Mouse (Mus musculus): ENCODE data around the gene Gsx1. TPM values are rescaled to one million over a fixed set of nuclear protein-coding genes. Genes with fewer than 3 reads are reported as not detected.

Gene Gsx1
- total RNA-seq, 1 experiment: not detected

DNA sequence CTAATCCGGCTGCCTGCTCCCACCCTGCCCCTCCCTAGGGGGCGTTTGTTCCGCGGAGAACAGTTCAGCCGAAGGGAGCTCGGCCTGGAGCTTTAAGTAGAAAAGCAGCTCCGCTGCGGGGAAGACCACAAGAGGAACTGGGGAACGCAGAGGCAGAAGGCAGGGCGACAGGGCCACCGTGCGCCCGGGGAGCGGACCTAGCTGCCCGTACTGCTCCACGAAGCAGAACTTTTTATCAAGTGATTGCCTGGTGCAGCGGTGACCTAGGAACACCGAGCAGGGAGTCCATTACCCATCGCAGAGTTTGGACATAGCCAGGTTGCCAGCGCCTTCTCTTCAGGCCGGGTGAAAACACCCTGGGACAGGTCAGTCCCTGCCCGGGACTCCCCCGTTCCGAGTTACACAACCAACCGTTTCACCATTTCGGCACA is 2.5 kb upstream of the Gsx1 start:
- Histone ChIP-seq H3K9me3 (ENCODE audit: control insufficient read depth, insufficient read depth, low read depth, low read length) (no peaks in the 10 kb centered on the region), H3K4me1 (ENCODE audit: control insufficient read depth in 2 of 2, insufficient read depth in 2 of 2, low read length in 2 of 2, poor library complexity in 1 of 2) (peaks cover 0 to 20% of the 10 kb centered on the region in 2 experiments; a peak in 1 of 4 replicates), H3K27ac (ENCODE audit: insufficient read depth, low read depth, low read length, poor library complexity, severe bottlenecking) (no peak overlapping the region), H3K9ac (ENCODE audit: insufficient read depth, low read depth, low read length, poor library complexity, severe bottlenecking) (peak overlapping the region; percentile 54; the same call in 1 of the 2 replicates), H3K4me3 (ENCODE audit: insufficient read depth in 1 of 2, low read depth in 1 of 2, low read length in 2 of 2, poor library complexity in 1 of 2, severe bottlenecking in 1 of 2) (peak overlapping the region; percentile 40 to 49; a peak in 3 of 4 replicates), H3K36me3 (ENCODE audit: control insufficient read depth, insufficient read depth, low read length, poor library complexity, severe bottlenecking) (no peaks in the 10 kb centered on the region)
- no peak for DNase-seq (ENCODE audit: low read depth, low spot score)
- TF ChIP-seq ZC3H11A (IDR thresholded peaks at IDR 0.05; ENCODE audit: borderline replicate concordance, low read depth, low read length) (no peak), ZNF384 (IDR thresholded peaks at IDR 0.05; ENCODE audit: low read depth, low read length) (no peak), CHD2 (IDR thresholded peaks at IDR 0.05; ENCODE audit: low read depth, low read length) (no peak), HCFC1 (IDR thresholded peaks at IDR 0.05; ENCODE audit: borderline replicate concordance, insufficient read depth, low read length) (no peak), MAFK (IDR thresholded peaks at IDR 0.05; ENCODE audit: insufficient read depth, low read depth, low read length) (no peak)
- in situ Hi-C loops (cut with MboI; ENCODE audit: low sequenced_read_pairs in 2 of 2, unreplicated experiment in 2 of 2): loop anchor here in 1 of 2 experiments (10.0 kb wide), 1 partner anchor 89 kb away; no protein-coding TSS in a partner anchor

DNA sequence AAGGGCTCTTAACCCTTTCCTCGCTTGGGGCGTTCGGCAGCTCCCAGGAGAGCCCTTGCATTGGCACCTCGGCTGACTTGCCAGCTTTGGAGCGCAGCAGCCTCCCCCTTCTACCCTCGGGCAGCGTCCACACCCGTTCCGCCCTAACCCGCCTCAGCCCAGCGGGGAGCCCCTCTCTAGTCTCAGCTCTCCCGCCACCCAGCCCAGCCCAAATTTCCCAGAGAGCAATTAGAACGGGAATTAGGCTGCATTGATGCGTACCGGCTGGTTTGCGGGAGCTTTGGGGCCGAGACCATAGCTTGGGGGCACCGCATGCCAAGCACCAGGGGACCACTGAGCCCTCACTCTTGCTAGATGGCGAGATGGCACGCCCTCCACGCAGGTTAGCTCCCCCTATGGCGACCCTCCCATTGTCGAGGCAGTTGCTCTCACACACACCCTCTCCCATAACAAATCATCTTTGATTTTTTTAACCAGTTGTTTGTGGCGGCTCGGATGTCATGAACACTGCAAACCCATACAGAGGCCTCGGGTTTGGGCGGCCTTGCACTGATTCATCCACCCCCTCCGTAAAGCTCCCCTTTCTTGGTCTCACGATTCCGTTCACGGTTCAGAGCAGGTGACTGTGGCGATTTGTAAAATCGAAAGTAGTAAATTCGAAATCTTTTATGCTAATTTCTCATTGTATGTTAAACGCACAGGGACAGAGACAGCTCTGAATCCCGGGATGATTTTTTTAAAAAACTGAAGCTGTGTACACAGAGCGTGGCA is 1.5 kb upstream of the Gsx1 start:
- no peak for DNase-seq (ENCODE audit: low read depth, low spot score)
- Histone ChIP-seq H3K27ac (ENCODE audit: insufficient read depth, low read depth, low read length, poor library complexity, severe bottlenecking) (no peak overlapping the region), H3K4me1 (ENCODE audit: control insufficient read depth in 2 of 2, insufficient read depth in 2 of 2, low read length in 2 of 2, poor library complexity in 1 of 2) (peaks cover 0 to 20% of the 10 kb centered on the region in 2 experiments; a peak in 1 of 4 replicates), H3K9ac (ENCODE audit: insufficient read depth, low read depth, low read length, poor library complexity, severe bottlenecking) (no peak overlapping the region), H3K4me3 (ENCODE audit: insufficient read depth in 1 of 2, low read depth in 1 of 2, low read length in 2 of 2, poor library complexity in 1 of 2, severe bottlenecking in 1 of 2) (peak overlapping the region; percentile 12 to 24; a peak in 2 of 4 replicates), H3K9me3 (ENCODE audit: control insufficient read depth, insufficient read depth, low read depth, low read length) (no peaks in the 10 kb centered on the region), H3K36me3 (ENCODE audit: control insufficient read depth, insufficient read depth, low read length, poor library complexity, severe bottlenecking) (no peaks in the 10 kb centered on the region)
- TF ChIP-seq HCFC1 (IDR thresholded peaks at IDR 0.05; ENCODE audit: borderline replicate concordance, insufficient read depth, low read length): no peak
- no peak for TF ChIP-seq MAFK (IDR thresholded peaks at IDR 0.05; ENCODE audit: insufficient read depth, low read depth, low read length)
- TF ChIP-seq CHD2 (IDR thresholded peaks at IDR 0.05; ENCODE audit: low read depth, low read length): no peak
- no peak for TF ChIP-seq ZC3H11A (IDR thresholded peaks at IDR 0.05; ENCODE audit: borderline replicate concordance, low read depth, low read length)
- TF ChIP-seq ZNF384 (IDR thresholded peaks at IDR 0.05; ENCODE audit: low read depth, low read length): no peak
- in situ Hi-C loops (cut with MboI; ENCODE audit: low sequenced_read_pairs in 2 of 2, unreplicated experiment in 2 of 2): loop anchor here in 1 of 2 experiments (10.0 kb wide), 1 partner anchor 88 kb away; no protein-coding TSS in a partner anchor

DNA sequence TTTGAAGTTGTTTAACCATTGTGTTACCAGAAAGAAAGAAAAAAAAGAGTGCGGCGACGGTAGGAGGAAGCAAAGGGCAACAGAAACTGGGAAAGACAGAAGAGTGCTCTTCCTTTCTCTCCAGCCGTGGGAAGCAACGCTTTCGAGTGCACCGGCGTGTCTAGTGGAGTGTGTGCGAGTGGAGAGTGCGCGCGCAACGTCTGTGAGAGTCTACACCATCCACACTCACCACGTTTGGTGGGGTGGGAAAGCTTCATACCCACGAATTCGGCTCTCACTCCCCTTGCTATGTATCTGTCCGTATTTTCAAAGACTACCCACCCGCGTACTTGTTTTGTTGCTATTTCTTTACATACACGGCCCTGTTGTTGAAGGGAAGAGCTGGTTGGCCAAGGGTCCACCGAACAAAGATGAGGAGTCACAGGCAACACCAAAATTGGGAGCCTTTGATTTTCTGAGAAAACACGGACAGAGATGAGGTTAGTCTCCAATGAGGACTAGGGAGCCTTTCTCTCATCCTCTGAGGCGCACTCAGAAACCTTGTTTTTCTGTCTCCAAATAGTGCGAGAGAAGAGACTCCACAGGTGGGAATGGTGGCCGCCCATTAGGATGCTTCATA is 835 bp upstream of the Gsx1 start:
- H3K36me3 ChIP-seq (ENCODE audit: control insufficient read depth, insufficient read depth, low read length, poor library complexity, severe bottlenecking): no peaks in the 10 kb centered on the region
- H3K9me3 ChIP-seq (ENCODE audit: control insufficient read depth, insufficient read depth, low read depth, low read length): no peaks in the 10 kb centered on the region
- in situ Hi-C loops (cut with MboI; ENCODE audit: low sequenced_read_pairs in 2 of 2, unreplicated experiment in 2 of 2): loop anchor here in 1 of 2 experiments (10.0 kb wide), 1 partner anchor 87 kb away; no protein-coding TSS in a partner anchor
- H3K27ac ChIP-seq (ENCODE audit: insufficient read depth, low read depth, low read length, poor library complexity, severe bottlenecking): no peak overlapping the region
- no peak overlapping the region for H3K9ac ChIP-seq (ENCODE audit: insufficient read depth, low read depth, low read length, poor library complexity, severe bottlenecking)
- peak overlapping the region; percentile 6 to 12; a peak in 2 of 4 replicates for H3K4me3 ChIP-seq (ENCODE audit: insufficient read depth in 1 of 2, low read depth in 1 of 2, low read length in 2 of 2, poor library complexity in 1 of 2, severe bottlenecking in 1 of 2)
- no peak for DNase-seq (ENCODE audit: low read depth, low spot score)
- TF ChIP-seq HCFC1 (IDR thresholded peaks at IDR 0.05; ENCODE audit: borderline replicate concordance, insufficient read depth, low read length) (no peak), MAFK (IDR thresholded peaks at IDR 0.05; ENCODE audit: insufficient read depth, low read depth, low read length) (no peak), ZC3H11A (IDR thresholded peaks at IDR 0.05; ENCODE audit: borderline replicate concordance, low read depth, low read length) (no peak), CHD2 (IDR thresholded peaks at IDR 0.05; ENCODE audit: low read depth, low read length) (no peak), ZNF384 (IDR thresholded peaks at IDR 0.05; ENCODE audit: low read depth, low read length) (no peak)
- peaks cover 0 to 22% of the 10 kb centered on the region in 2 experiments; a peak in 1 of 4 replicates for H3K4me1 ChIP-seq (ENCODE audit: control insufficient read depth in 2 of 2, insufficient read depth in 2 of 2, low read length in 2 of 2, poor library complexity in 1 of 2)

DNA sequence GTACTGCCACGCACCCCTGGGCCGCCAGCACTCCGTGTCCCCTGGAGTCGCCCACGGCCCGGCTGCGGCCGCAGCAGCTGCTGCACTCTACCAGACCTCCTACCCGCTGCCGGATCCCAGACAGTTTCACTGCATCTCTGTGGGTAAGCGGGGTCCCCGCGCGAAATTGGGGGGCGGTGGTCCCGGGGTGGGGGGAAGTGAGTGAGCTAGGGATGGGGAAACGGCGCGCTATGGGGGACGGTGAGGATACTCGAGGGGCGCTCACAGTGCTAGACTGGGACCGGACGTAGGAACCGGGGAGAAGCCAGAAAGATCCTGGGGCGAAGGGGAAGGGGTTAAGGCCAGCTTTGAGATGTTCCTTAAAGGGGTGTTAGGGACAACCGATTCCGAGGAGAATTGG is 660 bp downstream of the Gsx1 start:
- Histone ChIP-seq H3K36me3 (ENCODE audit: control insufficient read depth, insufficient read depth, low read length, poor library complexity, severe bottlenecking) (no peaks in the 10 kb centered on the region), H3K9ac (ENCODE audit: insufficient read depth, low read depth, low read length, poor library complexity, severe bottlenecking) (0 out of 2 replicates have a peak overlapping the region, but pooled peaks have one; percentile 2), H3K4me3 (ENCODE audit: insufficient read depth in 1 of 2, low read depth in 1 of 2, low read length in 2 of 2, poor library complexity in 1 of 2, severe bottlenecking in 1 of 2) (peak overlapping the region; percentile 36 to 59; a peak in 3 of 4 replicates), H3K27ac (ENCODE audit: insufficient read depth, low read depth, low read length, poor library complexity, severe bottlenecking) (no peak overlapping the region), H3K9me3 (ENCODE audit: control insufficient read depth, insufficient read depth, low read depth, low read length) (no peaks in the 10 kb centered on the region), H3K4me1 (ENCODE audit: control insufficient read depth in 2 of 2, insufficient read depth in 2 of 2, low read length in 2 of 2, poor library complexity in 1 of 2) (peaks cover 0 to 22% of the 10 kb centered on the region in 2 experiments; a peak in 1 of 4 replicates)
- no peak for DNase-seq (ENCODE audit: low read depth, low spot score)
- TF ChIP-seq MAFK (IDR thresholded peaks at IDR 0.05; ENCODE audit: insufficient read depth, low read depth, low read length) (no peak), ZNF384 (IDR thresholded peaks at IDR 0.05; ENCODE audit: low read depth, low read length) (no peak), ZC3H11A (IDR thresholded peaks at IDR 0.05; ENCODE audit: borderline replicate concordance, low read depth, low read length) (no peak), HCFC1 (IDR thresholded peaks at IDR 0.05; ENCODE audit: borderline replicate concordance, insufficient read depth, low read length) (no peak), CHD2 (IDR thresholded peaks at IDR 0.05; ENCODE audit: low read depth, low read length) (no peak)
- in situ Hi-C loops (cut with MboI; ENCODE audit: low sequenced_read_pairs in 2 of 2, unreplicated experiment in 2 of 2): loop anchor here in 1 of 2 experiments (10.0 kb wide), 1 partner anchor 86 kb away; no protein-coding TSS in a partner anchor
